Mouse (Mus musculus) bone marrow macrophage, adult 2 months (primary cell): ENCODE results near the gene Rab19.

Source experiments
- CTCF ChIP-seq: IDR thresholded peaks from 2 replicates; pipeline ENCODE4 v1.5.1; 2012; ENCODE audit warnings: low read depth, mild to moderate bottlenecking, low read length, moderate library complexity
- POLR2A ChIP-seq: IDR thresholded peaks from 2 replicates; pipeline ENCODE4 v1.6.1; 2012; ENCODE audit warnings: mild to moderate bottlenecking, low read depth, low read length, borderline replicate concordance

GRCm38 (mm10) chr6:39423130-39423551 is 42.2 kb downstream of the Rab19 start:
- TF ChIP-seq CTCF (no peak), POLR2A (no peak)
